Comparison of ENCODE assay signal across 8 mouse cellular contexts in the genomic region with DNA sequence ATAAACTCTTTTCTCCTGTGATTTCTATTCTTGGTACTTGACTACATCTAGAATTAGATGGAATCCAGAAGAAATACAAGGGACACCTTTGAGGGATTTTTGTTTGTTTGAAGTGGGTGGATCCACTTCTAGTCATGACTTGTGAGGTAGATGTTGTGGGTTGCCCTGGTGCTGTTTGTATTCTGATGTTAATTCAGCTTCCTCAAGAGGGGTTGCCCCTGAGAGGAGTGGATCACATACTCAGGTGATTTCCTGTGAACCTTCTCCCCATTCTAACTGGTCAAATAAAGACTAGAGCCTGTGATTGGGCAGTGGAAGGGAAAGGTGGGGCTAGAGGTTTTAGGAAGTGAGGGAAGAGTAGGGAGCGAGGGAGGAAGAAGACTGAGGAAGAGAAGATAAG. TPM values are rescaled to one million over a fixed set of nuclear protein-coding genes. Genes with fewer than 3 reads are reported as not detected.
DNase-seq lines count a peak whose midpoint lies in the region; ATAC-seq and TF ChIP-seq lines count a peak whose summit lies in the region.

No protein-coding gene starts in this region.

- no peak for TF ChIP-seq CTCF in kidney, postnatal 0 days (IDR thresholded peaks at IDR 0.05; ENCODE audit: low read depth)

- WGBS in kidney, postnatal 0 days, result 61% methylated on average over 1 of the region's 1 CpGs
- 88% methylated on average over 1 of the region's 1 CpGs for WGBS in intestine, embryonic 14.5 days
- WGBS in neural tube, embryonic 13.5 days, result 85% methylated on average over 1 of the region's 1 CpGs

- peak overlapping the region; percentile 74 for H3K4me2 ChIP-seq in kidney, postnatal 0 days (ENCODE audit: low read length)
- H3K4me2 ChIP-seq in intestine, embryonic 14.5 days (ENCODE audit: low read length), result peak overlapping the region; percentile 59
- peak overlapping the region; percentile 76 for H3K4me2 ChIP-seq in neural tube, embryonic 13.5 days

- no peaks in the 10 kb centered on the region for H3K4me1 ChIP-seq in kidney, postnatal 0 days (replicated peaks; ENCODE audit: insufficient read depth, low read length)
- H3K4me1 ChIP-seq in intestine, embryonic 14.5 days (replicated peaks; ENCODE audit: control insufficient read depth, insufficient read depth, low read length), result no peaks in the 10 kb centered on the region; the same call in 1 of the 2 replicates
- peaks cover 8% of the 10 kb centered on the region for H3K4me1 ChIP-seq in neural tube, embryonic 13.5 days (replicated peaks)

- 0 out of 2 replicates have a peak, but pooled peaks cover 3% of the 10 kb centered on the region for H3K36me3 ChIP-seq in kidney, postnatal 0 days (ENCODE audit: insufficient read depth, low read length)
- peaks cover 6% of the 10 kb centered on the region; the same call in 1 of the 2 replicates for H3K36me3 ChIP-seq in intestine, embryonic 14.5 days (ENCODE audit: control insufficient read depth, insufficient read depth, low read length)
- H3K36me3 ChIP-seq in neural tube, embryonic 13.5 days, result peaks cover 19% of the 10 kb centered on the region

- ATAC-seq in kidney, postnatal 0 days (replicated peaks; ENCODE audit: low FRiP score, low read depth), result no peak
- ATAC-seq in intestine, embryonic 14.5 days (replicated peaks; ENCODE audit: low FRiP score, low TSS enrichment, low read depth), result no peak
- ATAC-seq in neural tube, embryonic 13.5 days (ENCODE audit: low read depth), result no peak

- H3K9ac ChIP-seq in kidney, postnatal 0 days (ENCODE audit: low read depth, low read length), result peak overlapping the region; percentile 65; the same call in 1 of the 2 replicates
- peak overlapping the region; percentile 65; the same call in 1 of the 2 replicates for H3K9ac ChIP-seq in intestine, embryonic 14.5 days (ENCODE audit: low read length)
- peak overlapping the region; percentile 78; the same call in 1 of the 2 replicates for H3K9ac ChIP-seq in neural tube, embryonic 13.5 days

- no peak for DNase-seq in kidney, postnatal 0 days (ENCODE audit: low spot score)
- no peak for DNase-seq in kidney, adult 11 months
- DNase-seq in brain, adult 2 months (ENCODE audit: low read depth, low spot score), result peak; percentile 8
- DNase-seq in intestine, embryonic 14.5 days (ENCODE audit: low spot score), result no peak
- no peak for DNase-seq in adrenal gland, adult 2 months
- DNase-seq in gastrocnemius, adult 8-10 months (ENCODE audit: low spot score in 2 of 2), result no peak
- DNase-seq in right cerebral cortex, adult 18-20 months, result no peak

- peak overlapping the region; percentile 92 for H3K27ac ChIP-seq in kidney, postnatal 0 days
- peak overlapping the region; percentile 89; the same call in 1 of the 2 replicates for H3K27ac ChIP-seq in intestine, embryonic 14.5 days (ENCODE audit: low read depth)
- 0 out of 2 replicates have a peak overlapping the region, but pooled peaks have one; percentile 79 for H3K27ac ChIP-seq in neural tube, embryonic 13.5 days (replicated peaks)

- H3K4me3 ChIP-seq in kidney, postnatal 0 days (replicated peaks; ENCODE audit: low read depth, low read length), result peak overlapping the region; percentile 55
- peak overlapping the region; percentile 67 for H3K4me3 ChIP-seq in intestine, embryonic 14.5 days (ENCODE audit: low read depth, low read length)
- H3K4me3 ChIP-seq in neural tube, embryonic 13.5 days, result peak overlapping the region; percentile 71; the same call in 1 of the 2 replicates

- no peaks in the 10 kb centered on the region for H3K9me3 ChIP-seq in kidney, postnatal 0 days (replicated peaks; ENCODE audit: low read length)
- no peaks in the 10 kb centered on the region for H3K9me3 ChIP-seq in intestine, embryonic 14.5 days (ENCODE audit: control insufficient read depth, low read length)
- peaks cover 10% of the 10 kb centered on the region for H3K9me3 ChIP-seq in neural tube, embryonic 13.5 days

- no peaks in the 10 kb centered on the region for H3K27me3 ChIP-seq in kidney, postnatal 0 days (ENCODE audit: insufficient read depth, low read length)
- H3K27me3 ChIP-seq in intestine, embryonic 14.5 days (replicated peaks; ENCODE audit: control insufficient read depth, insufficient read depth, low read length), result no peaks in the 10 kb centered on the region
- no peaks in the 10 kb centered on the region for H3K27me3 ChIP-seq in neural tube, embryonic 13.5 days

RNA-seq across cellular contexts. Expression of a gene that starts 15.8 kb away (rescaled TPM):
- 6.0 and 6.4 TPM in 2 replicates for polyA plus RNA-seq in kidney, postnatal 0 days (2015; fragmentation: Nextera tagmentation; extraction: Ambion mirVana)
- polyA plus RNA-seq in intestine, embryonic 14.5 days (2014; fragmentation: Nextera tagmentation; extraction: Ambion mirVana), result 4.2 and 5.6 TPM in 2 replicates
- polyA plus RNA-seq in neural tube, embryonic 13.5 days (2015; fragmentation: Nextera tagmentation; extraction: Ambion mirVana), result 9.6 and 9.9 TPM in 2 replicates
- under 1 TPM; 0.29 to 0.79 TPM for total RNA-seq in adrenal gland, adult 2 months (2021)
- not detected in 2 replicates for polyA plus RNA-seq in adrenal gland, adult 2 months (2012; rRNA removed)
- 1 to 10 TPM; 1.6 to 2.3 (median 1.9) TPM for total RNA-seq in gastrocnemius, adult 8-10 months (2022)

RNA-seq across cellular contexts. Expression of a gene that starts 21.0 kb away (rescaled TPM):
- 2.7 and 2.9 TPM in 2 replicates for polyA plus RNA-seq in kidney, postnatal 0 days (2015; fragmentation: Nextera tagmentation; extraction: Ambion mirVana)
- polyA plus RNA-seq in intestine, embryonic 14.5 days (2014; fragmentation: Nextera tagmentation; extraction: Ambion mirVana), result 3.4 and 4.9 TPM in 2 replicates
- 6.0 and 6.2 TPM in 2 replicates for polyA plus RNA-seq in neural tube, embryonic 13.5 days (2015; fragmentation: Nextera tagmentation; extraction: Ambion mirVana)
- total RNA-seq in adrenal gland, adult 2 months (2021), result 1 to 10 TPM; 2.0 to 2.2 TPM
- polyA plus RNA-seq in adrenal gland, adult 2 months (2012; rRNA removed), result 0.02 and 0.04 TPM in 2 replicates
- 1 to 10 TPM in 1 of 4 experiments, under 1 TPM in 3; 0.87 to 1.3 (median 0.95) TPM for total RNA-seq in gastrocnemius, adult 8-10 months (2022)

RNA-seq across cellular contexts. Expression of a gene that starts 26.5 kb away (rescaled TPM):
- 2.5 and 3.1 TPM in 2 replicates for polyA plus RNA-seq in kidney, postnatal 0 days (2015; fragmentation: Nextera tagmentation; extraction: Ambion mirVana)
- polyA plus RNA-seq in intestine, embryonic 14.5 days (2014; fragmentation: Nextera tagmentation; extraction: Ambion mirVana), result 3.2 and 4.9 TPM in 2 replicates
- 2.1 and 2.5 TPM in 2 replicates for polyA plus RNA-seq in neural tube, embryonic 13.5 days (2015; fragmentation: Nextera tagmentation; extraction: Ambion mirVana)
- 1 to 10 TPM; 6.2 to 7.2 TPM for total RNA-seq in adrenal gland, adult 2 months (2021)
- 0.67 and 0.73 TPM in 2 replicates for polyA plus RNA-seq in adrenal gland, adult 2 months (2012; rRNA removed)
- 1 to 10 TPM; 1.0 to 2.2 (median 1.9) TPM for total RNA-seq in gastrocnemius, adult 8-10 months (2022)

RNA-seq across cellular contexts. Expression of a gene that starts 34.1 kb away (rescaled TPM):
- 0.05 and 0.10 TPM in 2 replicates for polyA plus RNA-seq in kidney, postnatal 0 days (2015; fragmentation: Nextera tagmentation; extraction: Ambion mirVana)
- 0.22 and 0.28 TPM in 2 replicates for polyA plus RNA-seq in intestine, embryonic 14.5 days (2014; fragmentation: Nextera tagmentation; extraction: Ambion mirVana)
- 0.14 TPM in 1 of 2 replicates, not detected in the other for polyA plus RNA-seq in neural tube, embryonic 13.5 days (2015; fragmentation: Nextera tagmentation; extraction: Ambion mirVana)
- total RNA-seq in adrenal gland, adult 2 months (2021), result 1 to 10 TPM in 1 of 2 experiments, under 1 TPM in 1; 0.52 to 2.0 TPM
- polyA plus RNA-seq in adrenal gland, adult 2 months (2012; rRNA removed), result 0.04 and 0.06 TPM in 2 replicates
- total RNA-seq in gastrocnemius, adult 8-10 months (2022), result under 1 TPM; 0.40 to 0.68 (median 0.53) TPM

RNA-seq across cellular contexts. Expression of a gene that starts 39.5 kb away (rescaled TPM):
- 1.9 and 2.2 TPM in 2 replicates for polyA plus RNA-seq in kidney, postnatal 0 days (2015; fragmentation: Nextera tagmentation; extraction: Ambion mirVana)
- 2.0 and 2.4 TPM in 2 replicates for polyA plus RNA-seq in intestine, embryonic 14.5 days (2014; fragmentation: Nextera tagmentation; extraction: Ambion mirVana)
- polyA plus RNA-seq in neural tube, embryonic 13.5 days (2015; fragmentation: Nextera tagmentation; extraction: Ambion mirVana), result 3.8 and 5.0 TPM in 2 replicates
- 1 to 10 TPM; 4.1 to 4.7 TPM for total RNA-seq in adrenal gland, adult 2 months (2021)
- 0.03 TPM in 1 of 2 replicates, not detected in the other for polyA plus RNA-seq in adrenal gland, adult 2 months (2012; rRNA removed)
- total RNA-seq in gastrocnemius, adult 8-10 months (2022), result 1 to 10 TPM; 5.3 to 7.1 (median 5.5) TPM
